Mouse (Mus musculus): ENCODE results near the gene Psmd1. TPM values are rescaled to one million over a fixed set of nuclear protein-coding genes. Genes with fewer than 3 reads are reported as not detected.

Psmd1 gene
- polyA plus RNA-seq, 1 experiment from 2014 or later: 216 TPM

DNA sequence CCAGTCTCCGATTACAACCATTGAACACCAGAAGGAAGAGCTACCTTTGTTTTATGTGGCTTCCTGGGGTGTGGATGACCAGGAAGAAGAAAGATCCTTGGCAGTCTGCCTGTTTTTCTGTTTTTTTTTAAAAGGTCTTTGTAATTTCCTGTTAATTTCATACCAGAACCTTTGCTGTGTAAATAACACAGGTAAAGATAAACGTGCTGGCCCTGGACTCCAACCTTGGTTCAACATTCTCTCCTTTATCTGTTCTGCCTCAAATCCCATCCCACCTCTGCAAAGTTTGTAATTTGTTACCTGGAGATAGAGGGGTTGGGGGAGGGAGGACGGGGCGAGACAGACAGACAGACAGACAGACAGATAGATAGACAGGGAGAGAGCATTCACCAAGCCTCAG lies 24.1 kb upstream of the Psmd1 start:
- no peak overlapping the region for H3K4me3 ChIP-seq (ENCODE audit: low read depth, low read length)
- DNase-seq (ENCODE audit: low spot score) (no peak), ATAC-seq (ENCODE audit: low FRiP score) (no peak)
- H3K27ac ChIP-seq (ENCODE audit: low read depth, low read length): no peak overlapping the region
- H3K9ac ChIP-seq (ENCODE audit: low read depth, low read length): no peak overlapping the region
- H3K4me2 ChIP-seq (replicated peaks; ENCODE audit: low read depth, low read length): no peak overlapping the region
- WGBS: 72% methylated on average over 4 of the region's 4 CpGs
- no peaks in the 10 kb centered on the region for H3K36me3 ChIP-seq (ENCODE audit: control insufficient read depth, insufficient read depth, low read length)
- H3K4me1 ChIP-seq (replicated peaks; ENCODE audit: control insufficient read depth, insufficient read depth, low read length): no peaks in the 10 kb centered on the region
- H3K9me3 ChIP-seq (ENCODE audit: control insufficient read depth, low read length): no peaks in the 10 kb centered on the region
- peaks cover 9% of the 10 kb centered on the region for H3K27me3 ChIP-seq (ENCODE audit: control insufficient read depth, insufficient read depth, low read length)

DNA sequence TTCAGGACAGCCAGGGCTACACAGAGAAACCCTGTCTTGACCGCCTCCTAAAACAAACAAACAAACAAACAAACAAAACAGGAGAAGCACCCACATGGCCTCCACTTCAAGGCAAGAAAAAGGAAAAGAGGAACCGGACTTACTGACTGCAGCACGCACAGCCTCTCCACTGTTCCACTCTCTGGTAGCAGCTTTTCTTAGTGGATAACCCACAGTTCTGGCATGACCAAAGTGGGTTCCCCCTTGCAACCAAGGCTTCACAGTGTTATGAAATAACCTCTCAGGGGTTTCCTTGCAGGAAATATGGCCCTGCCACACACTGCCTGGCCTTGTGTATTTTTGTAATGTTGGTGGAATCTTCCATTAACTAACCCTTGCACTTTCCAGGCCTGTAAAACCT lies 23.4 kb upstream of the Psmd1 start:
- Histone ChIP-seq H3K4me3 (ENCODE audit: low read depth, low read length) (no peak overlapping the region), H3K9ac (ENCODE audit: low read depth, low read length) (no peak overlapping the region), H3K4me1 (replicated peaks; ENCODE audit: control insufficient read depth, insufficient read depth, low read length) (no peaks in the 10 kb centered on the region), H3K9me3 (ENCODE audit: control insufficient read depth, low read length) (no peaks in the 10 kb centered on the region), H3K4me2 (replicated peaks; ENCODE audit: low read depth, low read length) (no peak overlapping the region), H3K27ac (ENCODE audit: low read depth, low read length) (no peak overlapping the region), H3K36me3 (ENCODE audit: control insufficient read depth, insufficient read depth, low read length) (no peaks in the 10 kb centered on the region), H3K27me3 (ENCODE audit: control insufficient read depth, insufficient read depth, low read length) (peaks cover 12% of the 10 kb centered on the region)
- no peak for DNase-seq (ENCODE audit: low spot score)
- 92% methylated on average over 3 of the region's 3 CpGs for WGBS
- no peak for ATAC-seq (ENCODE audit: low FRiP score)

DNA sequence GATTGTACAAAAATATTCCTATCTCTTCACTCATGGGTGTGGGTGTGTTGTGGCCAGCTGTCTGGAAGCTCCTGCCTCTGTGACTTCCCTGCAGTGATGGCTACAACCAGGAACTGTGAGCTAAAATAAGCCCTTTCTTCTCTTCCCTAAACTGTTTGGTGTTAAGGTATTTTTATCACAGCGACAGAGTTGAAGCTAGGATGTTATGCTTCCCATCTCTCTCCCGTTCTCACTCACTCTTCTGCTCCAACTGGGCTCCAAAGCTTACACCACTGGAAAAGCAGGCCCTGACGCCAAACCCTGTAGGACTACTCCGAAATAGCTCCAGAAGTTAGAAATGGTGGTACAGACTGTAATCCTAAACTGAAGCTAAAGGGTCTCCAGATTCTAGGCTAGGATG lies 19.1 kb upstream of the Psmd1 start:
- Histone ChIP-seq H3K4me2 (replicated peaks; ENCODE audit: low read depth, low read length) (no peak overlapping the region), H3K4me3 (ENCODE audit: low read depth, low read length) (no peak overlapping the region), H3K4me1 (replicated peaks; ENCODE audit: control insufficient read depth, insufficient read depth, low read length) (no peaks in the 10 kb centered on the region), H3K9me3 (ENCODE audit: control insufficient read depth, low read length) (no peaks in the 10 kb centered on the region), H3K27ac (ENCODE audit: low read depth, low read length) (no peak overlapping the region), H3K36me3 (ENCODE audit: control insufficient read depth, insufficient read depth, low read length) (no peaks in the 10 kb centered on the region), H3K9ac (ENCODE audit: low read depth, low read length) (no peak overlapping the region), H3K27me3 (ENCODE audit: control insufficient read depth, insufficient read depth, low read length) (peaks cover 33% of the 10 kb centered on the region)
- WGBS: 57% methylated on average over 4 of the region's 4 CpGs
- ATAC-seq (ENCODE audit: low FRiP score) (no peak), DNase-seq (ENCODE audit: low spot score) (peak; percentile 12)

DNA sequence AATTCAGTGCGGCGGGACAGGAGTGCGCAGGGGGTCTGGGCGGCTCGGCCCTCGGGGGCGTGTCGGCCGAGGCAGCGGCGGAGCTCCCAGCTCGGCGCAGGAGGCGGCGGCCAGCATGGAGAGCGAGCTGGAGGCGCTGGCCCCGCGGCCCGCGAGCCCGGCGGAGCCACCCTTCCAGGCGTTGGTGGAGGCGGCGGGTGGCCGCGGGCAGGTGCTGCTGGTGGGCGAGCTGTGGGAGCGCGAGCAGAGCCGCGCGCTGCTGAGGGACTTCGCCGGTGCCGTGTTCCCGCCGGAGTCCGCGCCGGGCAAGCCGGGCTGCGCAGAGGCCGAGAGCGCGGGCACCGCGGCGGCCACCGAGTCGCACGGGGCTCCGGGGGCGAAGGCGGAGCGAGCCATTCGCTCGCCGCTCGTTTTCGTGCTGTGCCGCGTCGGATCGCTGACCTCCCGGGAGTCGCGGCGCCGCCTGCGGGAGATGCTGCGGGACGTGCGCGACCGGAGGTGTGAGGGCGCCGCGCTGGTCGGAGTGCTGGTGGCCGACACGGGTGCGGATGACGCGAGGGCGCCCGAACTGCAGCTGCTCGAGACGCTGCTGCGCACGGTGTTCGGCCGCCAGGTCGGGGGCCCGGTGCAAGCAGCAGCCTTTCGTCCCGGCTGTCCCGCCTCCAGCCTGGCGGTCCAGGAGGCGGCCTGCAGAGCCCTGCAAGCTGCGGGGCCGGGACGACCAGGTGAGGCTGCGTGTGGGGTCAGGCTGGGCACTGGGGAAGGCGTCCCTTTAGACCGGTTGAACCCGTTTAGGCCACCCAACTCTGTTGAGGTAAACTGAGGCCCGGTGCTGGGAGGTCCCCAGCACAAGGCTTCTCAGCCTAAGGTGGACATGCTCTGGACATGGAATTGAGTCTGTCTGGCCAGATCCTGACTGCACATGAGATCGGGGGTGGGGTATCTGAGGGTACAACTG lies 18.1 kb upstream of the Psmd1 start, which contains the start of gene 2810459M11Rik:
2810459M11Rik (plus strand) TSS at position 16 of the 958 bp plus-strand sequence.
- Histone ChIP-seq H3K27me3 (ENCODE audit: control insufficient read depth, insufficient read depth, low read length) (peaks cover 33% of the 10 kb centered on the region), H3K4me3 (ENCODE audit: low read depth, low read length) (peak within 1 kb of the TSS; percentile 54), H3K9ac (ENCODE audit: low read depth, low read length) (peak within 1 kb of the TSS; percentile 42), H3K36me3 (ENCODE audit: control insufficient read depth, insufficient read depth, low read length) (no peaks in the 10 kb centered on the region), H3K4me1 (replicated peaks; ENCODE audit: control insufficient read depth, insufficient read depth, low read length) (no peaks in the 10 kb centered on the region), H3K4me2 (replicated peaks; ENCODE audit: low read depth, low read length) (peak within 1 kb of the TSS; percentile 97), H3K27ac (ENCODE audit: low read depth, low read length) (no peak within 1 kb of the TSS), H3K9me3 (ENCODE audit: control insufficient read depth, low read length) (no peaks in the 10 kb centered on the region)
- 1% methylated on average over 88 of the region's 110 CpGs for WGBS
- ATAC-seq (ENCODE audit: low FRiP score): peak; percentile 86
- DNase-seq (ENCODE audit: low spot score): peak; percentile 68

DNA sequence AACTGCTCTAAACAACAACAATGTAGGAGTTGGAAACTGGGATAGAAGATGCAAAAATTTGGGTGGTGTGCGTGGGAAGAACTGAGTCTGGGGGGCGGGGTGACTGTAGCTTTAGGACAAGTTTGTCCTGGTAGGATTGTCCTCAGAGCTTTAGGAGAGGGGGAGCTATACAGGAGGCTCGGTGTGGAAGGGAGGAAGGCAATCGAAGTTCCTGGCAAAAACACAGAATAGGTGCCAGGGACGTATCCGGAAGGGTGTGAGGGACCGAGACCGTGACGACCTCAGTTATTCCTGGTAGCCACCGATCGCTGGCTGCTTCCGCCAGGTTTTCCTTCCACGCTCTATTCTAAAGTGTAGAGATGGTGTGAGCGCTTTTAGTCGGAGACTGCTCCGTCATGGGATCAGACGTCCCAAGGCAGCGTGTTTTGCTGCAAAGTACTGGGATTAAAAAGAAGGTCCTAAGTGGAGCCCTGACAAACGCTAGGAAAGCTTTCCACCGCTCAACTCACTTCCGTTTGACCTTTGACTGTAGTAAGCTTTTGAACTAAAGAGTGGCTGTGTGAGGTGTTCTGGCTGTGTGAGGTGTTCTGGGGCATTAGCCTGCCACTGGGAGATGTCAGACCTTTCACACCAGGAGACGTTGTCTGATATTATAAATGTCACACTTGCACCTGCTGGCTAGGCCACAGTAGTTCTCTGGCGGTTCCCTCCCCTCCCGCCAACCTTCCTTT lies 17.2 kb upstream of the Psmd1 start:
- Histone ChIP-seq H3K4me2 (replicated peaks; ENCODE audit: low read depth, low read length) (peak overlapping the region; percentile 97; the same call in 1 of the 2 replicates), H3K9ac (ENCODE audit: low read depth, low read length) (no peak overlapping the region), H3K9me3 (ENCODE audit: control insufficient read depth, low read length) (no peaks in the 10 kb centered on the region), H3K4me3 (ENCODE audit: low read depth, low read length) (peak overlapping the region; percentile 54), H3K4me1 (replicated peaks; ENCODE audit: control insufficient read depth, insufficient read depth, low read length) (no peaks in the 10 kb centered on the region), H3K36me3 (ENCODE audit: control insufficient read depth, insufficient read depth, low read length) (no peaks in the 10 kb centered on the region), H3K27ac (ENCODE audit: low read depth, low read length) (no peak overlapping the region), H3K27me3 (ENCODE audit: control insufficient read depth, insufficient read depth, low read length) (peaks cover 33% of the 10 kb centered on the region)
- DNase-seq (ENCODE audit: low spot score) (peak; percentile 38), ATAC-seq (ENCODE audit: low FRiP score) (peak; percentile 13; the same call in 1 of the 2 replicates)
- WGBS: 5% methylated on average over 24 of the region's 24 CpGs

DNA sequence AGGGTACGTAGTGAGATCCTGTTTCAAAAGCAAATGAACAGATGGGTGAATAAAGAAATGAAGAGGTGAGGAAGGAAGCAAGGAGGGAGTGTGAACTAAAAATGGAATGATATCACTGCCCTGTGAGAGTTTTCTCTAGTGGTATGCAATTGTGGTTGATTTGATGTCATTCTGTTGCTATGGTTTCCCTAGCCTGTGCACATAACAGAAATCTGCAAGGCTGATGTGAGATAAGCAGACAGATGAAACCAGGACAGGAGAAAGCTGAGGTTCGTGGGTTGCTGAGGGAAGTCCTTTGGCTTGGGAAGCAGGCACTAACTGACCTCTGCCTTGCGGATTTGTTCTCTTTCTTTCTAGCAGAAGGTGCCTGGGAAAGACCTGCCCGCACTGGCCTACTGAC lies 16.0 kb upstream of the Psmd1 start:
- Histone ChIP-seq H3K36me3 (ENCODE audit: control insufficient read depth, insufficient read depth, low read length) (no peaks in the 10 kb centered on the region), H3K27ac (ENCODE audit: low read depth, low read length) (no peak overlapping the region), H3K9ac (ENCODE audit: low read depth, low read length) (no peak overlapping the region), H3K4me3 (ENCODE audit: low read depth, low read length) (no peak overlapping the region), H3K9me3 (ENCODE audit: control insufficient read depth, low read length) (no peaks in the 10 kb centered on the region), H3K4me1 (replicated peaks; ENCODE audit: control insufficient read depth, insufficient read depth, low read length) (no peaks in the 10 kb centered on the region), H3K4me2 (replicated peaks; ENCODE audit: low read depth, low read length) (no peak overlapping the region), H3K27me3 (ENCODE audit: control insufficient read depth, insufficient read depth, low read length) (peaks cover 33% of the 10 kb centered on the region)
- DNase-seq (ENCODE audit: low spot score) (no peak), ATAC-seq (ENCODE audit: low FRiP score) (no peak)
- WGBS: 78% methylated on average over 4 of the region's 4 CpGs

DNA sequence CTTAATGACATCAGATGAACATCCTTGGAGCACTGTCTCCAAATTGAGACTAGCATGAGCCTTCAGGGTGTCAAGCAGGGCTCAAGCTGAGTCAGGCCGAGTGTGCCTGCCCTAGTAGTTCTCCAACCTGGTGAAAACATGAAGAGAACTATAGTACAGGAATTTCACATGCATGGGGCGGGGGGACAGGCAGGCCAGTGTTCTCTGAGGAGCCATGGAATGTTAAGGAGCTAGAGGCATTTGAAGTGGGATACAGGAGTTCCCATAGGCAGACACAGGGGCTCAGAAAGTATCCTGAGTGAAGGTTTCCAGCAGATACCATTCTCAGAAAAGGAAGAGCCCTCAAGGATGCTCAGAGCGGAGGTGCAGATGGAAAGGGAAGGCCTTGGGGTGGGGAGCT lies 15.4 kb upstream of the Psmd1 start:
- Histone ChIP-seq H3K9me3 (ENCODE audit: control insufficient read depth, low read length) (no peaks in the 10 kb centered on the region), H3K4me3 (ENCODE audit: low read depth, low read length) (no peak overlapping the region), H3K36me3 (ENCODE audit: control insufficient read depth, insufficient read depth, low read length) (no peaks in the 10 kb centered on the region), H3K4me2 (replicated peaks; ENCODE audit: low read depth, low read length) (no peak overlapping the region), H3K4me1 (replicated peaks; ENCODE audit: control insufficient read depth, insufficient read depth, low read length) (no peaks in the 10 kb centered on the region), H3K9ac (ENCODE audit: low read depth, low read length) (no peak overlapping the region), H3K27me3 (ENCODE audit: control insufficient read depth, insufficient read depth, low read length) (peaks cover 33% of the 10 kb centered on the region), H3K27ac (ENCODE audit: low read depth, low read length) (no peak overlapping the region)
- DNase-seq (ENCODE audit: low spot score) (no peak), ATAC-seq (ENCODE audit: low FRiP score) (no peak)
- 88% methylated on average over 3 of the region's 3 CpGs for WGBS

DNA sequence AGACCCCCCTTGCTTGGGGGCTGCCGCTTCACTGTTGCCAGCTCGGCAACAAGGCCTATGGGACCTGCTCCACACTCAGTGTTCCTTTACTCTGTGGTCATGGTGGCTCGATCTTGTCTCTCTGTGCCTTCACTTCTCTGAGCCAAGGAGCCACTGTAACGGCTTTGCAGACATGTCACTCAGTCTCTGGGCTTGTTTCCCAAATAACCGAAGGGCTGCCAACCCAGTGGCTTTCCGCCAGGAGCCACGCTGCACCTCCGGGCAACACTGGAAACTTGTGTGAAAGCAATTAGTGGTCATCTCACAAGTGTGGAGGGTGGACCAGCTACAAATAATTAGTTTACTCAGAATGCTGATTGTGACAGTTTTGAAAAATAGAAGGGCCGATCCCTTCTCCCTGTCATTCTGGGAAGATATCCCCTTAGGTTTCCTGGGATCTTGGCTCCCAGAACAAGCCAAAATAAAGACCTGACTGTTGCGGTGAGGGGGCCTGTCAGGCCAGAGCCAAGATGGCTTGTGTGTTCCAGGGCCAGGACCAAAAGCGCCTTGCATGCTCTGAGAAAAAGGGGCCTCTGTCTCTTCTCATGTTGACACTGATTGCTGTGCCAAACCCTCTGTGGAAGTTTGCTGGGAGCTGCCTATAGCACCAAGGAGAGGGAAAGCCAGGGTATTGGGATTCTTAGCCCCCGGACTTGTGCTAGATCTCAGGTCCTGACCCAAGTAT lies 10.8 kb upstream of the Psmd1 start:
- no peak for ATAC-seq (ENCODE audit: low FRiP score)
- H3K36me3 ChIP-seq (ENCODE audit: control insufficient read depth, insufficient read depth, low read length): no peaks in the 10 kb centered on the region
- 90% methylated on average over 12 of the region's 12 CpGs for WGBS

More for the DNA sequence above, 10.8 kb upstream of the Psmd1 start:
- DNase-seq (ENCODE audit: low spot score): no peak
- no peaks in the 10 kb centered on the region for H3K4me1 ChIP-seq (replicated peaks; ENCODE audit: control insufficient read depth, insufficient read depth, low read length)
- no peak overlapping the region for H3K4me3 ChIP-seq (ENCODE audit: low read depth, low read length)
- no peak overlapping the region for H3K27ac ChIP-seq (ENCODE audit: low read depth, low read length)
- no peak overlapping the region for H3K4me2 ChIP-seq (replicated peaks; ENCODE audit: low read depth, low read length)
- H3K27me3 ChIP-seq (ENCODE audit: control insufficient read depth, insufficient read depth, low read length): peaks cover 3% of the 10 kb centered on the region; the same call in 1 of the 2 replicates
- no peak overlapping the region for H3K9ac ChIP-seq (ENCODE audit: low read depth, low read length)
- no peaks in the 10 kb centered on the region for H3K9me3 ChIP-seq (ENCODE audit: control insufficient read depth, low read length)

Measured in hindbrain, embryonic 11.5 days (tissue).